Mouse (Mus musculus) limb, embryonic 12.5 days (tissue): ENCODE data around the gene Apc2. TPM values are rescaled to one million over a fixed set of nuclear protein-coding genes. Genes with fewer than 3 reads are reported as not detected.

Source experiments
- ATAC-seq: fragments of 200-750 bp; cut with Nextera tagmentation; 2 replicates; pipeline ENCODE4 v1.8.0; 2017; ENCODE audit warnings: low read depth, moderate TSS enrichment; ENCODE audit not compliant: insufficient number of reproducible peaks, insufficient read depth, low FRiP score, low TSS enrichment
- H3K27ac ChIP-seq: fragments of 300-500 bp; sonication (generic); 2 replicates; pipeline ENCODE4 v1.5.1; 2016; ENCODE audit warnings: mild to moderate bottlenecking, moderate library complexity
- H3K27me3 ChIP-seq: fragments of 300-500 bp; sonication (generic); 2 replicates; pipeline ENCODE4 v1.6.1; 2016; ENCODE audit warnings: mild to moderate bottlenecking, moderate library complexity
- H3K36me3 ChIP-seq: fragments of 300-500 bp; sonication (generic); 2 replicates; pipeline ENCODE4 v1.6.1; 2016; ENCODE audit warnings: mild to moderate bottlenecking, moderate library complexity
- H3K4me1 ChIP-seq: fragments of 300-500 bp; sonication (generic); replicated peaks from 2 replicates; pipeline ENCODE4 v1.6.1; 2016
- H3K4me2 ChIP-seq: fragments of 300-500 bp; sonication (generic); 2 replicates; pipeline ENCODE4 v1.6.1; 2016; ENCODE audit warnings: mild to moderate bottlenecking, moderate library complexity
- H3K4me3 ChIP-seq: fragments of 300-500 bp; sonication (generic); replicated peaks from 2 replicates; pipeline ENCODE4 v1.5.1; 2016; ENCODE audit warnings: mild to moderate bottlenecking
- H3K9ac ChIP-seq: fragments of 300-500 bp; sonication (generic); replicated peaks from 2 replicates; pipeline ENCODE4 v1.6.1; 2016; ENCODE audit warnings: mild to moderate bottlenecking, moderate library complexity
- H3K9me3 ChIP-seq: fragments of 300-500 bp; sonication (generic); 2 replicates; pipeline ENCODE4 v1.6.1; 2016; ENCODE audit warnings: mild to moderate bottlenecking, moderate library complexity
- WGBS: fragments of 180-500 bp; shearing (Covaris S2); methylation state at CpG from one replicate; pipeline ENCODE4 v1.1.7; 2016; 5-methylcytosine and 5-hydroxymethylcytosine counted together
- polyA plus RNA-seq: library from polyadenylated mRNA; unstranded; fragments of >200 nt; fragmentation: Nextera tagmentation; extraction: Ambion mirVana; gene quantifications from 2 replicates; pipeline ENCODE4 v1.2.1, GENCODE M21; 2016

The Apc2 gene
- polyA plus RNA-seq, 1 experiment from 2014 or later, result 4.7 TPM

DNA sequence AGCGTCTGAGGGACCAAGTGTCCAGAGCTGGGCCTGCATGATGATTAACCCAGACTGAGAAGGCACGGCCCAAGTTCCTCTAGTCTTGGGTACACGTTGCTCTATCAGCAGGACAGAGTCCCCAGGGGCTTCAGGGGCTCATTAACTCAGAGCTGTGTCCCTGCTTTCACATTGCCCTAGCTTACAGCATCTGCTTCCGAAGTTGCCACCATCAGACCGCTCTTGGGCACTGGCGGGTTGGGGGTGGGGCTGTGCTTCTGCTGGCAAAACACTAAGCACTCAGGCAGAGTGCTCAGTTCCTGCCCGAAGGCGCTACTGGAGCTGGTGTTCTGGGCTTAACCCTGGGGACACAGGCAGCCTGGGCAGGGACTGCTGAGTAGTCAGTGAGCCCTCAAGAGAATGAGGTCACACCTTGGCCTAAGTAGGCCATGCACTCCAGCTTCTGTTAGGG, 13.8 kb upstream of the Apc2 start:
- no peak overlapping the region for H3K9ac ChIP-seq
- no peak overlapping the region for H3K4me2 ChIP-seq
- no peaks in the 10 kb centered on the region for H3K27me3 ChIP-seq
- H3K36me3 ChIP-seq, result peaks cover 98% of the 10 kb centered on the region
- H3K9me3 ChIP-seq, result no peaks in the 10 kb centered on the region
- WGBS, result 79% methylated on average over 8 of the region's 8 CpGs
- H3K27ac ChIP-seq, result no peak overlapping the region
- ATAC-seq, result no peak
- no peaks in the 10 kb centered on the region for H3K4me1 ChIP-seq
- no peak overlapping the region for H3K4me3 ChIP-seq

- H3K27ac ChIP-seq, result no peak overlapping the region
- H3K9ac ChIP-seq, result no peak overlapping the region
- H3K9me3 ChIP-seq, result no peaks in the 10 kb centered on the region
- 88% methylated on average over 20 of the region's 20 CpGs for WGBS
- no peak for ATAC-seq
- no peak overlapping the region for H3K4me3 ChIP-seq
- H3K4me1 ChIP-seq, result no peaks in the 10 kb centered on the region
- no peak overlapping the region for H3K4me2 ChIP-seq
- H3K36me3 ChIP-seq, result peaks cover 98% of the 10 kb centered on the region
- H3K27me3 ChIP-seq, result no peaks in the 10 kb centered on the region
These were observed 13.0 kb upstream of the Apc2 start for GRCm38 (mm10) chr10:80282481-80283441.

- Histone ChIP-seq H3K36me3 (peaks cover 88% of the 10 kb centered on the region), H3K27me3 (no peaks in the 10 kb centered on the region), H3K4me3 (no peak overlapping the region), H3K9me3 (no peaks in the 10 kb centered on the region), H3K4me1 (no peaks in the 10 kb centered on the region), H3K9ac (no peak overlapping the region), H3K4me2 (no peak overlapping the region), H3K27ac (no peak overlapping the region)
- no peak for ATAC-seq
- 80% methylated on average over 13 of the region's 15 CpGs for WGBS
These were observed 10.3 kb upstream of the Apc2 start for GRCm38 (mm10) chr10:80285222-80286070.

DNA sequence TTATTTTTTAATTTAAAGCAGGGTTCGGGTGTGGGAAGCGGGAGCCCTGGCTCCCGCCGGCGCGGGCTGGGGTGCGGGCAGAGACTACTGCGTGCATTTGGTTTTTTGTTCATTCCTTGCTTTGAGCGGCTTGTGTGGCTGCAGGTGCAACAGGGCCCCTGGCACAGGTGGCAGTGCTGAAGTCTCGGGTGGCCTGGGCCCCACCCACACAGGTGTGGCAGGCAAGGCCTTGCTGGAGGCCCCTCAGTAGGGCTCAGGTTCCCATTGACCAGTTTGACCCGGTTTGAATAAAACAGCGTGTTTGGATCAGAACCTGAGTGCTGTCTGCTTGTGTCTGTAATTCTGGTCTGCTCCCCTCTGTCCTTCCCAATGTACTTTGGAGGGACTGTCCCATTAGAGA, 7.7 kb upstream of the Apc2 start:
- Histone ChIP-seq H3K9ac (no peak overlapping the region), H3K4me2 (no peak overlapping the region), H3K4me1 (peaks cover 5% of the 10 kb centered on the region; the same call in 1 of the 2 replicates), H3K27me3 (no peaks in the 10 kb centered on the region), H3K27ac (no peak overlapping the region), H3K9me3 (no peaks in the 10 kb centered on the region), H3K4me3 (no peak overlapping the region), H3K36me3 (peaks cover 62% of the 10 kb centered on the region)
- ATAC-seq, result no peak
- WGBS, result 90% methylated on average over 12 of the region's 12 CpGs

- Histone ChIP-seq H3K36me3 (peaks cover 60% of the 10 kb centered on the region), H3K4me1 (peaks cover 10% of the 10 kb centered on the region), H3K4me2 (no peak overlapping the region), H3K9me3 (no peaks in the 10 kb centered on the region), H3K27me3 (no peaks in the 10 kb centered on the region), H3K9ac (no peak overlapping the region), H3K27ac (no peak overlapping the region), H3K4me3 (no peak overlapping the region)
- 71% methylated on average over 8 of the region's 8 CpGs for WGBS
- ATAC-seq, result no peak
These were observed 7.1 kb upstream of the Apc2 start for GRCm38 (mm10) chr10:80288657-80289056.

DNA sequence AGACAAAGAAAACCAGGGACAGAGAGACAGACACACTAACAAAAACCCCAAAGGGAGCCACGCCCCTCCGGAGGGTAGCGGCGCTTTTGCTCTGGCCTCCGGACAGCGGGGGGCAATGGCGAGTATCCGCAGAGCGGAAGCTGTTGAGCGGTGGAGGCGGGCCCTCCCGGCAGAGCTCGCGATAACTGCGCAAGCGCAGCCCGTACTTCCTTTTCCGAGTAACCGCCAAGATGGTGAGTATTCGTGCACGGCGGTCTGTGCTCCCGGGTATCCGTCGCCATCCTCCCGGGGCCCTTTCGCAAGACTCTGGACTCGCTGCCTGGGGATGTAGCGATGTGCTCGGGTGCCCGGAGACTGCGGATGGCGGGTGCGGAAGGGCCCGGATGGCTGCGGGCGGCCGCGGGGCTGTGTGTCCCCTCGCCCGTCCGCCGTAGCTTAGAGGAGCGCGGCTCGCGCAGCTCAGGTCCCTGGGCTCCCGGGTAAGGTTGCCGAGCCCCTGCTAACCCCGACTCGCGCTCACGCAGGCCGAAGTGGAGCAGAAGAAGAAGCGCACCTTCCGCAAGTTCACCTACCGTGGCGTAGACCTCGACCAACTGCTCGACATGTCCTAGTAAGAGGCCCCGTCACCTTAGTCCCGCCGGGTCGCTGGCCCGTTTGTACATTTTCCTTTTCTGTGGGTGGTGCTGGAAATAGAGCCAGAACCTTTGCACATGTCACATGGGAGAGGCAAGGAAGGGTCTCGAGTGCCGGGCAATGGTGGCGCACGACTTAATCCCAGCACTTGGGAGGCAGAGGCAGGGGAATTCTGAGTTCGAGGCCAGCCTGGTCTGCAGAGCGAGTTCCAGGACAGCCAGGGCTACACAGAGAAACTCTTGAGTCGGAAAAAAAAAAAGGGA, 3.3 kb upstream of the Apc2 start, which contains the start of gene Rps15:
Gene Rps15 (plus strand): TSS at position 203 of the 896 bp plus-strand sequence.
- ATAC-seq, result peak; percentile 70
- WGBS, result under 1% methylated on average over 72 of the region's 72 CpGs

DNA sequence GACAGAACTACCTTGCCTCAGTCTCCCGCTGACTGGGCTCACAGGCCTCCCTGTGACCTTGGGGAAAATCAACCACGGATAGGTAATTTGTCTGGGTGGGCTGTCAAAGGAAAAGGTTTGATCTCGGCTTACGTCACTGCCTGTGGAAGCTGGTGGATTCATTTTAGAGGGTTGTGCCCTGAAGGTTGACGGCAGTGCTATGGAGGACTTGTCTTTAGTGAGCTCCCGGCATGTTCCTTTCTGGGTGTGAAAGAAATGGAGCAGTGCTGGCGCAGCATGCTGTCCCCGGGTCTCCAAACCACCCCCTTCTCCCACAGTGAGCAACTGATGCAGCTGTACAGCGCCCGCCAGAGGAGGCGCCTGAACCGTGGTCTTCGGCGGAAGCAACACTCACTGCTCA, 2.5 kb upstream of the Apc2 start:
- Histone ChIP-seq H3K27ac (peak overlapping the region; percentile 93), H3K4me2 (peak overlapping the region; percentile 94), H3K27me3 (peaks cover 17% of the 10 kb centered on the region), H3K9me3 (no peaks in the 10 kb centered on the region), H3K4me3 (peak overlapping the region; percentile 97), H3K36me3 (peaks cover 29% of the 10 kb centered on the region), H3K9ac (peak overlapping the region; percentile 99), H3K4me1 (peaks cover 26% of the 10 kb centered on the region)
- WGBS, result 19% methylated on average over 14 of the region's 14 CpGs
- ATAC-seq, result no peak

More for the DNA sequence above, 3.3 kb upstream of the Apc2 start, which contains the start of gene Rps15:
- Histone ChIP-seq H3K4me3 (peak within 1 kb of the TSS; percentile 97), H3K9ac (peak within 1 kb of the TSS; percentile 99), H3K4me2 (peak within 1 kb of the TSS; percentile 94), H3K27ac (peak within 1 kb of the TSS; percentile 93), H3K9me3 (no peaks in the 10 kb centered on the region), H3K4me1 (peaks cover 26% of the 10 kb centered on the region), H3K27me3 (peaks cover 8% of the 10 kb centered on the region), H3K36me3 (peaks cover 36% of the 10 kb centered on the region)

DNA sequence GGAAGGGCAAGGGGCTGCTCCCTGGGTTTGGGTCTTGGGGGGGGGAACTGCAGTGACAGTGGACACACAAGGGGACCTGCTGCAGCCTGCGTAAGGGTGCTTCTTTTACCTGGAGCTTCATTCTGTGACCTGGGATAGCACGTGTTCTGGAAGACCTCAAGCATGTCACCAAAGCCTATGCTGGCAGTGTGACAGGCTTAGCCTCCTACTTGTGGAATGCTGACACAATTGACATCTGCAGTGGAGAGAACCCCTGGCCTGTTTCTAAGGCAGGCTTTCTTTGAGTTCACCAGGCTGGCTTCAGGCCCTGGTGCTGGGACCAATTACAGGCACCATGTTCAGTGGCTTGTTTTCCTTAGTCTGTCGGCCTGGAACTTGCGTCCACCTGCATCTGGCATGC, 1.5 kb upstream of the Apc2 start:
- Histone ChIP-seq H3K4me2 (no peak overlapping the region), H3K4me1 (peaks cover 34% of the 10 kb centered on the region), H3K4me3 (peak overlapping the region; percentile 97; the same call in 1 of the 2 replicates), H3K27ac (peak overlapping the region; percentile 35), H3K9ac (peak overlapping the region; percentile 19; the same call in 1 of the 2 replicates), H3K36me3 (peaks cover 19% of the 10 kb centered on the region), H3K27me3 (peaks cover 27% of the 10 kb centered on the region), H3K9me3 (no peaks in the 10 kb centered on the region)
- 73% methylated on average over 4 of the region's 4 CpGs for WGBS
- ATAC-seq, result no peak

DNA sequence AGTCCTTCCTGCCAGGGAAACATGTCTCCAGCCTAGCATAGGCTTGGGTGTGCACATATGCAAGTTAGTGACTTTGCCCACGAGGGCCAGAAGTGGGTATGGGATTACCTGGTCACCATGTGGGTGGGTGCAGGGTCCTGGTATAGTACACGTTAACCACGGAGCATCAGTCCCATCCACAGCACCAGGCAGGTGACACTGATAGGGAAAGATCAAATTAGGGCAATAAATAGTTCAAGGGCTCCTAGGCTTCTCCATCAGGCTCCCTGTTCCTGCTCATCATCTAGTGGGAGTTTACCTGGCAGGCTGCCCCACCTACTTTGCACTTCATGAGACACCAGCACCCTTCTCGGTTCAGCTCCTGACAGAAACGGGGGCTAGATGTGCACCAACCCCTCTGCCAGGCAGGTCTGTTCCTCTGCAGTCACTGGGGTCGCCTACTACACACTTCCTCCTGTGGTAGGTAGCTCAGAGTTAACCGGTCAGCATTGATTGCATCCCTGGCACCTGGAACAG, 931 bp upstream of the Apc2 start:
- Histone ChIP-seq H3K27me3 (peaks cover 32% of the 10 kb centered on the region), H3K4me2 (no peak overlapping the region), H3K27ac (peak overlapping the region; percentile 35), H3K4me1 (peaks cover 40% of the 10 kb centered on the region), H3K9ac (no peak overlapping the region), H3K9me3 (no peaks in the 10 kb centered on the region), H3K4me3 (no peak overlapping the region), H3K36me3 (peaks cover 19% of the 10 kb centered on the region)
- no peak for ATAC-seq
- 43% methylated on average over 7 of the region's 7 CpGs for WGBS

DNA sequence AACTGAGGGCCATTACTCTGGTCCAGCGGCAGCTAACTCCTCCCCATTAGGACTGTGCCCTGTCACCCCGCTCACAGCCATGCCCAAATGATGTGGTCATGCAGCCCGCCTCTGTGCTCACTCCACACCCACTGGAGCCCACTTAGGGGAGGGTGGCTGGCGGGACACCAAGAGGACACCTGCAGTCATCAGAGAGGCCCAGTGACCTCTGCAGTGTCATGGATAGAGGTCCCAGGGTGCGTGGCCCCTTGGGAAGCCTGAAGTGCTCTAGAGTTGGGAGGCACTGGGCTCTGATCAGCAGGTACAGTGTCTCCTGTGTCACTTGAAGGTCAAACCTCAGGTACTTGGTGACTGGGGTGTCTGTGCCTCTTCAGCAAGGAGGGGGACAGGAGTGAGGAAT, 1.0 kb downstream of the Apc2 start:
- WGBS, result 73% methylated on average over 5 of the region's 5 CpGs

More for the DNA sequence above, 1.0 kb downstream of the Apc2 start:
- Histone ChIP-seq H3K36me3 (peaks cover 19% of the 10 kb centered on the region), H3K4me2 (peak overlapping the region; percentile 74), H3K27me3 (peaks cover 52% of the 10 kb centered on the region), H3K4me1 (peaks cover 39% of the 10 kb centered on the region), H3K4me3 (no peak overlapping the region), H3K27ac (no peak overlapping the region), H3K9me3 (no peaks in the 10 kb centered on the region), H3K9ac (no peak overlapping the region; the same call in 1 of the 2 replicates)
- no peak for ATAC-seq
